Mouse (Mus musculus): ENCODE data around the gene Bcl2a1b. TPM values are rescaled to one million over a fixed set of nuclear protein-coding genes. Genes with fewer than 3 reads are reported as not detected.
"Not testable (repeated sequence)": the region's sequence is repeated elsewhere in the genome, so short reads cannot be mapped to it uniquely, and the experiment has no call there.

Bcl2a1b gene
- polyA plus RNA-seq (2014; fragmentation: Nextera tagmentation; extraction: Ambion mirVana) = 0.45 and 0.75 TPM in 2 replicates

- WGBS = 63% methylated on average over 5 of the region's 5 CpGs
Measured at GRCm38 (mm10) chr9:89198969-89199416, at the start of gene Bcl2a1b, which contains the start of gene Gm29094. Gene Bcl2a1b, plus strand, starts transcription at chr9:89199209. Gene Gm29094, plus strand, starts transcription at chr9:89199379.

DNA sequence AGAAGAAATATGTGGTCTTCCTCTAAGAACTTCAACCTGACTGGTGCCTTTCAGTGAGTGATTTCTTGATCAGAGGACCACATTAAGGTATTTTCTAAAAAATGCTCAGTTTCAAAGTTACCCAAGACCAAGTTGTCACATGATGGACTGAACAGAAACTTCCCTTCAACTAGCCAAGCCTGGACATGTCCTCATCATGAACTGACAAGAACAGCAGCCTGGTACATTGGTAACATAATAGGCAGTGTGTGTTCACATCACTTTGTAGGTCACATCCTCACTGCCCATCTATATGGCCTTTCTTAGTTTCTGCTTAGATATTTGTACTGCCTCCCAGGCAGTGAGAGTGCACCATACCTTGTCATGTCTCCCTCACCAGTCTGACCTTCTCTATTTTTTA lies 26.5 kb upstream of the Bcl2a1b start:
- not testable (repeated sequence) for H3K4me2 ChIP-seq; H3K27ac ChIP-seq (ENCODE audit: low read depth, low read length); H3K4me3 ChIP-seq (ENCODE audit: low read depth, low read length); ATAC-seq (replicated peaks; ENCODE audit: low FRiP score); H3K36me3 ChIP-seq (ENCODE audit: control insufficient read depth, insufficient read depth, low read length); H3K9ac ChIP-seq (ENCODE audit: low read depth, low read length); H3K27me3 ChIP-seq (replicated peaks; ENCODE audit: control insufficient read depth, insufficient read depth, low read length); DNase-seq (ENCODE audit: low spot score); H3K4me1 ChIP-seq (replicated peaks; ENCODE audit: control insufficient read depth, insufficient read depth, low read length); H3K9me3 ChIP-seq (ENCODE audit: control insufficient read depth, low read length)

More at GRCm38 (mm10) chr9:89198969-89199416, at the start of gene Bcl2a1b, which contains the start of gene Gm29094:
- not testable (repeated sequence) for H3K9ac ChIP-seq (ENCODE audit: low read depth, low read length); H3K4me2 ChIP-seq; H3K36me3 ChIP-seq (ENCODE audit: control insufficient read depth, insufficient read depth, low read length); H3K4me3 ChIP-seq (ENCODE audit: low read depth, low read length); H3K27me3 ChIP-seq (replicated peaks; ENCODE audit: control insufficient read depth, insufficient read depth, low read length); H3K4me1 ChIP-seq (replicated peaks; ENCODE audit: control insufficient read depth, insufficient read depth, low read length); H3K27ac ChIP-seq (ENCODE audit: low read depth, low read length); H3K9me3 ChIP-seq (ENCODE audit: control insufficient read depth, low read length); DNase-seq (ENCODE audit: low spot score); ATAC-seq (replicated peaks; ENCODE audit: low FRiP score)

DNA sequence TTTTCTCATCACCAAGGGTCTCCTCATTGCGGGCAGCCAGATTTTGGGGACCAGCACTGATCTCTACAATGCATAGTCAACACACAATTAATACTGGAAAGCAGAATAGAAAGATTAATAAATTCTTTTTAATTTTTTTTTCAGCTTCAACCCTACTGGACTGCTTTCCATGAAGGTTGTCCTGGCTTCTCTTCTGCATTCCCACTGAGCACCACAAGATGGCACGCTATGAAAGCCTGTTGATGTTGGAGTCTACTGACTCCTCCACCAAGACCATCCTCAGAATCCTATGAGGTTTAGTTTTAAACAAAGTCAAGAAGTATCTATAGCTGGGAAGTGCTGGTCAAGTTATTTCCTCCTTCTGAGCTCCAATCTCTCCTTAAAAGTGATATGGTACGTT lies 20.2 kb upstream of the Bcl2a1b start:
- not testable (repeated sequence) for DNase-seq (ENCODE audit: low spot score); H3K27ac ChIP-seq (ENCODE audit: low read depth, low read length); H3K36me3 ChIP-seq (ENCODE audit: control insufficient read depth, insufficient read depth, low read length); H3K9me3 ChIP-seq (ENCODE audit: control insufficient read depth, low read length); H3K9ac ChIP-seq (ENCODE audit: low read depth, low read length); H3K4me2 ChIP-seq; H3K27me3 ChIP-seq (replicated peaks; ENCODE audit: control insufficient read depth, insufficient read depth, low read length); H3K4me3 ChIP-seq (ENCODE audit: low read depth, low read length); H3K4me1 ChIP-seq (replicated peaks; ENCODE audit: control insufficient read depth, insufficient read depth, low read length); ATAC-seq (replicated peaks; ENCODE audit: low FRiP score)
- 24% methylated on average over 2 of the region's 3 CpGs for WGBS

DNA sequence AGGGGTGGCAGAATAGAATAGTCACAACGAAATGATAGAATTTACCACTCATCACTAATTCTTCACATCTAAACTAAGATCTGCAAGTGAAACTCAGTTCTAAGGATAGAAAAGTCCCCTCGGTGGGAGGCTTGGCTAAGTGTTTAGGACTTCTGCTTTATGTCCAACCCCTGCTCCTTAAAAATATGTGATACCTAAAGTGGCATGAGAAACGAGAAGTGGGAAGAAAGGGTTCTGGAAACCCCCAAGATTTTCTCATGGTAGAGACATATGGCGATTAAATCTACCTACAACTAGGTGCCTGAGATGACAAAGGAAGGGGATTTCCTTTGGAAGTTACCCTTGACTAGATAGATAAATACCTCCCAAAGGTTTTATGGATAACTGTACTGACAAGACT lies 19.5 kb upstream of the Bcl2a1b start:
- DNase-seq (ENCODE audit: low spot score); ATAC-seq (replicated peaks; ENCODE audit: low FRiP score); H3K36me3 ChIP-seq (ENCODE audit: control insufficient read depth, insufficient read depth, low read length); H3K4me1 ChIP-seq (replicated peaks; ENCODE audit: control insufficient read depth, insufficient read depth, low read length); H3K4me3 ChIP-seq (ENCODE audit: low read depth, low read length); H3K9me3 ChIP-seq (ENCODE audit: control insufficient read depth, low read length); H3K27ac ChIP-seq (ENCODE audit: low read depth, low read length); H3K9ac ChIP-seq (ENCODE audit: low read depth, low read length); H3K4me2 ChIP-seq; H3K27me3 ChIP-seq (replicated peaks; ENCODE audit: control insufficient read depth, insufficient read depth, low read length): not testable (repeated sequence)
- WGBS = 70% methylated on average over 2 of the region's 4 CpGs

DNA sequence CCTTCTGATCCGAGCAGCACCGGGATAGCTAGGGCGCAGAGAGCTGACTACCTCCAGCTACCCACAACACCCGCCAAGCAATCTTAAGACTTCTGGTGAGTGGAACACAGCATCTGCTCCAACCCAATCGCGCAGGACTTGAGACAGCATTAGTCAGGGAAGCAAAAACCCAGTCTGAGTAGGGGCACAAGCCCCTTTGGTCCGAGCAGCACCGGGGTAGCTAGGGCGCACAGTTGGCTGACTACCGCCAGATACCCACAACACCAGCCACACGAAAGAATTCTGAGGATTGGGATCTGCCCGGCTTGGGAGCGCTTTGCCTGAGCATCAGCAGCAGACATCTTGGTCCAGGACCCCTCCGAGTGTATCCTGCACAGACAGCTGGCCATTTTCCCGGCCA lies 12.0 kb upstream of the Bcl2a1b start:
- ATAC-seq (replicated peaks; ENCODE audit: low FRiP score); DNase-seq (ENCODE audit: low spot score): not testable (repeated sequence)
- 70% methylated on average over 15 of the region's 15 CpGs for WGBS

GRCm38 (mm10) chr9:89195483-89195882 lies 3.5 kb upstream of the Bcl2a1b start:
- H3K9ac ChIP-seq (ENCODE audit: low read depth, low read length); H3K4me3 ChIP-seq (ENCODE audit: low read depth, low read length); H3K27me3 ChIP-seq (replicated peaks; ENCODE audit: control insufficient read depth, insufficient read depth, low read length); H3K4me2 ChIP-seq; H3K36me3 ChIP-seq (ENCODE audit: control insufficient read depth, insufficient read depth, low read length); H3K9me3 ChIP-seq (ENCODE audit: control insufficient read depth, low read length); ATAC-seq (replicated peaks; ENCODE audit: low FRiP score); H3K4me1 ChIP-seq (replicated peaks; ENCODE audit: control insufficient read depth, insufficient read depth, low read length); DNase-seq (ENCODE audit: low spot score); H3K27ac ChIP-seq (ENCODE audit: low read depth, low read length): not testable (repeated sequence)

More for the DNA sequence above, 12.0 kb upstream of the Bcl2a1b start:
- not testable (repeated sequence) for H3K4me2 ChIP-seq; H3K36me3 ChIP-seq (ENCODE audit: control insufficient read depth, insufficient read depth, low read length); H3K27me3 ChIP-seq (replicated peaks; ENCODE audit: control insufficient read depth, insufficient read depth, low read length); H3K9me3 ChIP-seq (ENCODE audit: control insufficient read depth, low read length); H3K27ac ChIP-seq (ENCODE audit: low read depth, low read length); H3K9ac ChIP-seq (ENCODE audit: low read depth, low read length); H3K4me1 ChIP-seq (replicated peaks; ENCODE audit: control insufficient read depth, insufficient read depth, low read length); H3K4me3 ChIP-seq (ENCODE audit: low read depth, low read length)

DNA sequence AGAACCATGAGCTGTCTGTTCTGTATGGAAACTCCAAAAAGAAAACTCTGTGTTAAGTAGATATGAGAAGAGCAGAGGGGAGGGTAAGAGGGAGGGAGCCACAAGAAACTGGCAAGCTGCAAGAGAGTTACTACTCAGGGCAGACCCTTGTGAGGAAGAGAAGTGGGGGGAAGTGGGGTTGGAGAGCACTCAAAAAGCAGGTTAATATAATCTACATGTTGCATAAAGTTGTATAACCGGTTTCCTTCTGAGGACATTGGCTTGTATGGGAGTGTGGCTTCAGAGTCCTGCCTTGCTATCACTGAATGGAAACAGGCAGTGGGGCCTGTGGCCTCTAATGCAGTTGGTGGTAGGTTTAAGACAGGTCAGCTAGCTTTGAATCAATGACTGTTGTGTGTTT lies 1.5 kb upstream of the Bcl2a1b start:
- not testable (repeated sequence) for H3K9me3 ChIP-seq (ENCODE audit: control insufficient read depth, low read length); H3K9ac ChIP-seq (ENCODE audit: low read depth, low read length); H3K27ac ChIP-seq (ENCODE audit: low read depth, low read length); H3K27me3 ChIP-seq (replicated peaks; ENCODE audit: control insufficient read depth, insufficient read depth, low read length); H3K4me3 ChIP-seq (ENCODE audit: low read depth, low read length); H3K4me1 ChIP-seq (replicated peaks; ENCODE audit: control insufficient read depth, insufficient read depth, low read length); DNase-seq (ENCODE audit: low spot score); H3K4me2 ChIP-seq; H3K36me3 ChIP-seq (ENCODE audit: control insufficient read depth, insufficient read depth, low read length); ATAC-seq (replicated peaks; ENCODE audit: low FRiP score)
- WGBS = 100% methylated on average over 1 of the region's 1 CpGs

- not testable (repeated sequence) for H3K27me3 ChIP-seq (replicated peaks; ENCODE audit: control insufficient read depth, insufficient read depth, low read length); H3K4me3 ChIP-seq (ENCODE audit: low read depth, low read length)
Measured at GRCm38 (mm10) chr9:89198349-89198748, 660 bp upstream of the Bcl2a1b start.

GRCm38 (mm10) chr9:89202256-89202655 lies 3.2 kb downstream of the Bcl2a1b start:
- ATAC-seq (replicated peaks; ENCODE audit: low FRiP score) = not testable (repeated sequence)

More at GRCm38 (mm10) chr9:89198349-89198748, 660 bp upstream of the Bcl2a1b start:
- H3K4me2 ChIP-seq; DNase-seq (ENCODE audit: low spot score); H3K9me3 ChIP-seq (ENCODE audit: control insufficient read depth, low read length); ATAC-seq (replicated peaks; ENCODE audit: low FRiP score); H3K36me3 ChIP-seq (ENCODE audit: control insufficient read depth, insufficient read depth, low read length); H3K27ac ChIP-seq (ENCODE audit: low read depth, low read length); H3K4me1 ChIP-seq (replicated peaks; ENCODE audit: control insufficient read depth, insufficient read depth, low read length); H3K9ac ChIP-seq (ENCODE audit: low read depth, low read length): not testable (repeated sequence)
- 72% methylated on average over 3 of the region's 3 CpGs for WGBS

More at GRCm38 (mm10) chr9:89202256-89202655, 3.2 kb downstream of the Bcl2a1b start:
- H3K27me3 ChIP-seq (replicated peaks; ENCODE audit: control insufficient read depth, insufficient read depth, low read length); DNase-seq (ENCODE audit: low spot score); H3K9ac ChIP-seq (ENCODE audit: low read depth, low read length); H3K9me3 ChIP-seq (ENCODE audit: control insufficient read depth, low read length); H3K4me2 ChIP-seq; H3K27ac ChIP-seq (ENCODE audit: low read depth, low read length); H3K4me1 ChIP-seq (replicated peaks; ENCODE audit: control insufficient read depth, insufficient read depth, low read length); H3K36me3 ChIP-seq (ENCODE audit: control insufficient read depth, insufficient read depth, low read length); H3K4me3 ChIP-seq (ENCODE audit: low read depth, low read length): not testable (repeated sequence)

Data from liver, embryonic 11.5 days (tissue).